Mouse (Mus musculus) bone marrow macrophage, adult 2 months (primary cell): Measurements from ENCODE around the gene Naa40.

Experiments
- CTCF ChIP-seq: IDR thresholded peaks from 2 replicates; pipeline ENCODE4 v1.5.1; 2012; ENCODE audit warnings: low read depth, mild to moderate bottlenecking, low read length, moderate library complexity
- POLR2A ChIP-seq: IDR thresholded peaks from 2 replicates; pipeline ENCODE4 v1.6.1; 2012; ENCODE audit warnings: mild to moderate bottlenecking, low read depth, low read length, borderline replicate concordance

- TF ChIP-seq CTCF (no peak), POLR2A (no peak)
Observed at GRCm38 (mm10) chr19:7267781-7268721, 27.1 kb upstream of the Naa40 start.
